Mouse (Mus musculus): ENCODE results near the gene Bms1. TPM values are rescaled to one million over a fixed set of nuclear protein-coding genes. Genes with fewer than 3 reads are reported as not detected.

Bms1 gene
- 55.7 TPM for total RNA-seq (2023)

DNA sequence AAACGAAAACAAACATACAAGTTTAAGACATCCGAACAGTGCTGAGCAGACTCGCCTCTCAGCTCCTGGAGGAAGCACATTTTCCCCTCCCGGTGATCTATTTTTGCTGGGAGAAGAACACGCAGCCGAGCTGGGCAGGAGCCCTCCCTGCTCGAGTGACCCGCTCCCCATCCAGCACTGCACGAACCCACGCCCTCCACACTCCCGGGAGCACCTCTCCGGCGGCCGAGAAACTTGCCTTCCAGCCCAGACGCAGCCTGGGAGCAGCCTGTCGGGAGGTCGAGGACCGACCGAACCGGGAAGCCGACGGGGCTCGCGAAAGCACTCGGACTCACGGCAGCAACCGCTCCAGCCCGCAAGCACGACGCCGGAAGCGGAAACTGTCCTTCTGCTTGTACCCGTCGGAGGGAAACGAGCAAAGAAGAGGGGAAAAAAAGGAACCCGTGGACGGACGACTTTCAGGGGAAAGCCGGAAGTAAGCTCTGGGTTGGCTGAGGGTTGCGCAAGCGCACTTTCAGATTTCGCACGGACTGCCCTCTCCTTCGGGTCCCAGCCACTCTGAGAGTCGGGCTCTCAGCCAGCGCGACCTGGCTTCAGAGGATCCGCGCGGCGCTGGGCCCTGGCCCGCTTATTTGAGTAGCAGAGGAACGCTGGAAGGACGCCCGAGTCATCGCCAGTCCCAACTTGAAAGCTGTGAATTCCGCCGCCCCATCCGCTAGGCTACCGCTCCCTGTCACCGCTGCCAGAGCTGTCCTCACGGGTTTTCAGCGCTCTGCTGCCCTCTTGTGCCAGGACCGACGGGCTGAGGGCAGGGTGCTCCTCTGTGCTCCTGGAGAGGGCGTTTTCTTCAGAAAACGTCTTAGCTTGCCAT is at the start of gene Bms1:
Gene Bms1 (minus strand): TSS at position 425 of the 871 bp plus-strand sequence.

DNA sequence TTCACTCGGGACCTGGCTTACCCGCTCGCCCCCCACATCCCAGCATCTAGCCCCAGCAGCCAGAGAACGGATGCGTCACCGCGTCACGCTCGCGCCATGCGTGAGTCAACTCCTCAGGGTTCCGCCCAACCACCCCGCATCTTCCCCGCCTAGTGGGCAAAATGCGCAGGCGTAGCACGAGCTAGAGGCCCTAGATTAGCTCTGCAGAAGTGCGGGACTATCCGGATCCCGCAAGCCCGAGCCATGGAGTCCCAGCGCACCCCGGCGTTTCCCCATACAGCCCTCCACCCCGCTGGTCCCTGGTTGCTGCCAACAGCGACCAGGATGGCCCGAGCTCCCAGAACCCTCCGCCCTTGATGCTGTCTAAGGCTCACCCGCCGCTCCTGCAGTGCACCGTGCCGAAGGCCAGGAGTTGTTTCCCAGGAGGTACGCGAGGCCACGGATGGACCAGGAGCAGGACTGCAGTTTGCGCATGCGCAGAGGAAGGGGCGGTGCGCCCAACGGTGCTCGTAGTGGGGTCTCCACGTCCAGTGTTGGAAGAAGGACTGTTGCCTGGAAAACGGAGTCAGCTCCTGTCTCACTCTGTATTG is 35.9 kb upstream of the Bms1 start, which contains the start of gene Zfp248:
Gene Zfp248 (minus strand): TSS at position 487 of the 590 bp plus-strand sequence.

Other genes starting within 250 kb of the Bms1 start
- gene Ret, start 221.8 kb downstream of the Bms1 start, total RNA-seq (2023) = not detected
- 1.6 TPM for gene Zfp248, start 36.1 kb upstream of the Bms1 start, total RNA-seq (2023)
- gene Zfp9, start 59.8 kb upstream of the Bms1 start, total RNA-seq (2023) = not detected
- 14.2 TPM for gene Ankrd26, start 142.8 kb upstream of the Bms1 start, total RNA-seq (2023)